Mouse (Mus musculus) cortical plate, adult 2 months (tissue): ENCODE measurements around the gene Kif16b. TPM values are rescaled to one million over a fixed set of nuclear protein-coding genes. Genes with fewer than 3 reads are reported as not detected.
"Not testable (repeated sequence)": the region's sequence is repeated elsewhere in the genome, so short reads cannot be mapped to it uniquely, and the experiment has no call there.

Experiments used
- H3K27ac ChIP-seq: fragments of 200-500 bp; 2 replicates; pipeline ENCODE4 v1.5.1; 2012; ENCODE audit warnings: low read length, control low read depth, inconsistent platforms; ENCODE audit not compliant: insufficient read depth
- H3K4me1 ChIP-seq: fragments of 200-500 bp; 2 replicates; pipeline ENCODE4 v1.6.1; 2011; ENCODE audit warnings: low read length; ENCODE audit not compliant: control insufficient read depth, insufficient read depth
- H3K4me3 ChIP-seq: fragments of 200-500 bp; 2 replicates; pipeline ENCODE4 v1.5.1; 2011; ENCODE audit warnings: mild to moderate bottlenecking, low read length, control low read depth; ENCODE audit not compliant: insufficient read depth
- CTCF ChIP-seq: fragments of 200-500 bp; IDR thresholded peaks from 2 replicates; pipeline ENCODE4 v1.5.1; 2011; ENCODE audit warnings: mild to moderate bottlenecking, control low read depth, low read length; ENCODE audit not compliant: insufficient read depth; ENCODE audit errors: extremely low read depth
- POLR2A ChIP-seq: fragments of 200-500 bp; IDR thresholded peaks from 2 replicates; pipeline ENCODE4 v1.6.1; 2011; ENCODE audit warnings: mild to moderate bottlenecking, low read length, control low read depth; ENCODE audit not compliant: insufficient read depth; ENCODE audit errors: extremely low read depth
- polyA plus RNA-seq: library from polyadenylated mRNA; depleted of rRNA; stranded (reverse); fragments of >200 nt; gene quantifications from 2 replicates; pipeline ENCODE4 v1.2.3, GENCODE M21; 2012; rRNA removed

Gene Kif16b
- polyA plus RNA-seq, 1 experiment, result 8.1 TPM

DNA sequence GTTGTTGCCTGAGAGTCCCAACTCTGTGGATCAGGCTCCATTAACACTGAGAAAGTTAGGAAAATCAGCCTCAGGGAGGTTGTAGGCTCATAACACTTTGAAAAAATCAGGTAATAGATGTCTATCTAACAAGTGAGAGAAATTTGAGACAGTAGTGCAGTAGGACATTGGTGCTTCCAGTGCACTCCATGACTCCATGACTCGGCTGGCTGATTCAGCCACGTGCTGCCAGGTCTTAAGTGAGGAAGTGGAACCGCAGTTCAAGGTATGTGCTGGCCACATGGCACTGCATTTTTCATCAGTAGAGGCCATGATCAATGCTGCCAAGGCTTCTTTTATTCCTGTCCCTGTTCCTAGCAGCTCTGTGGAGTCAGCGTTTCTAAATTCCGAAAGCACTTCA, 315.5 kb downstream of the Kif16b start:
- TF ChIP-seq CTCF, result no peak
- no peak for TF ChIP-seq POLR2A
- Histone ChIP-seq H3K4me3 (no peak overlapping the region), H3K4me1 (no peaks in the 10 kb centered on the region; the same call in 1 of the 2 replicates), H3K27ac (no peak overlapping the region)

DNA sequence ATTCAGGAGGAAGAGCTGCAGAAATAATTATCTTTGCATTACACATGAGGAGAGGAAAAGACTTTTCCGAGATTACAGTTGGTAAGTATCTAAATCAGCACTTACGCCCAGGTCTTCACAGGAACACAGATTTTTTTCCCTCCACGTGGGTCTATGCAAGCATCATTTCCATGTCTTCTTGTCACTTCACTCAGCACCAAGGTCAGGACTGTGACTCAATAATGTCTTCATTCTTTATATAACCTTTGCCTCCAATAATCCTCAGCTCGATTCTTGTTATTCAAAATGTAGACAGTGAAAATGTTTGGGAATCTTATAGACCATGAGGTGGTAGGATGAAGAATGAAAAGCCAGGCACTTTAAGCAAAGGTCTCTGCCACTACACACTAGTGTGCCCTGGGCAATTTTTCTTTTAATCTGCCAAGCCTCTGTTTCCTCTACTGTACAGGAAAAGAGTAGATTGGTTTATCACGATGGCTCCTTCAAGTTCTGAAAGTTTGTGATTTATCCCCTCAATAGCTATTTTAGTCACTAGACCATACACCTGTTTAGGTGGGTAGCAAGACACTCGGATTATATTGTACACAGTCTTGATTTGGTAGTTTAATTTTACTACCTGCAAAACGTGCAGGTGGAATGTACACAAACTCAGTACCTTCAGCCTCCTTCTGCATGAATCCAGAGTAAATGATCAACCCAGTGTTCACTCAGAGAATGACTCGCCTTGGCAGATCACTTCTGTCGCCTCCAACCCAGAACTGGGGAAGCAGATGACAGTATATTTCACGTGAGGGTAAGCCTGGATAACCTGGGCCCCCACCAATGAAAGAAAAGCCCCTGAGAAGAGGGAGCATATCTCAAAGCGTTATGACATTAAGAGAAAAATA, 316.2 kb downstream of the Kif16b start:
- Histone ChIP-seq H3K4me3 (no peak overlapping the region), H3K4me1 (no peaks in the 10 kb centered on the region), H3K27ac (no peak overlapping the region)
- no peak for TF ChIP-seq CTCF
- TF ChIP-seq POLR2A, result no peak

DNA sequence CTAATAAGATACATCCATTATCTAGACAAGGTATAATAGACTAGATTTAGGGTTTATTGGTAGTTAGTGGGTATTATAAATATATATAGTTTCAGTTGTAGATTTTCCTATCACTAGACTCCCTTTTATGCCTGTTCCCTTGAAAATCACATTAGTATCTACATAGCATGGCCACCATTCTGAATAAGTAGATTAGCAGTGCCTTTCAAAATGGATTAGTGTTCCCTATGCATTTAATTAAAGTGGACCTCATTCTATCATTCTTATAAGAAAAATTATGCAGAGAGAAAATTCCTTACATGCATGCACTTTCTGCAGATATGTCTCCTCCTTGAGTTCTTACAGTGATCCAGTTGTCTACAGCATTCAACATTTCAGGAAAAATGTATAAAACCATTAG, 320.9 kb downstream of the Kif16b start:
- no peaks in the 10 kb centered on the region for H3K4me1 ChIP-seq
- no peak for TF ChIP-seq CTCF
- no peak for TF ChIP-seq POLR2A
- H3K4me3 ChIP-seq, result no peak overlapping the region

DNA sequence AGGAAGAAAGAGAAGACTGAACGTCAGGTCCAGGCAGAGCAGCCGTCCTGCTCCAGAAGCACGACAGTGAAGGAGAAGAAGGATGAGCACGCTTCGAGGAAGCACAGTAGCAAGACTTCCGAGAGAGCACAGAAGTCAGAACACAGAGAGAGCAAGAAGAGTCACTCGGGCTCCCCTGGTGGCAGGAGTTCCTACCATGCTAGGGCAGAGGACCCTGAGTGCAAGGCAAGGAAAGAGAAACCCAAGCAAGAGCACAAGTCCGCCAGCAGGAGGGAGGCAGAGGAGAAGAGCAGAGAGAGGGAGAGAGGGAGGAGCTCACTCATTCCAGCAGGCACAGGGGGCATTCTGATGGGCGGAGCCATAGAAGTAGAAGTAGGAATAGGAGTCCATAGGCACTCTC, 323.9 kb downstream of the Kif16b start:
- not testable (repeated sequence) for H3K4me3 ChIP-seq

More for the DNA sequence above, 320.9 kb downstream of the Kif16b start:
- H3K27ac ChIP-seq, result no peak overlapping the region

DNA sequence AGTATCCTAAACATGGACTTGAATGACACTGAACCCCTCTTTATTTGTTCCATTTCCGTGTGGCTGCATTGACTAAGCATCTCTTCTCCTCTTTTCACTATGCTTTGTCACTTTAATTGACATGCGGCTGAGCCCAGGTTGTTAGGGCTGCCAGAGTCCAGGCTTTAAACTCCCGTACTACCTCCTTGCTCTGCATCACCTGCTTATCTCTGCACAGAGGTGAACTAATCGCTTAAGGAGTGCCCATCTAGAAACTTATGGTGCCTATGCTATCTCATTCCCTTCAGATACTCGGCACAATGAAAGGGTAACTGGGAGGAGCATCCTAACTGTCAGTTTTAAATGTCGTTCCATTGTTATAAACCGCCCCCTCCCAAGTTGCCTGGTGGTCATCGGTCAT, 331.6 kb downstream of the Kif16b start:
- Histone ChIP-seq H3K4me3 (no peak overlapping the region), H3K27ac (no peak overlapping the region), H3K4me1 (no peaks in the 10 kb centered on the region)
- no peak for TF ChIP-seq CTCF
- no peak for TF ChIP-seq POLR2A

More for the DNA sequence above, 323.9 kb downstream of the Kif16b start:
- not testable (repeated sequence) for H3K27ac ChIP-seq, H3K4me1 ChIP-seq

Other genes with a start within 250 kb of the Kif16b start
- gene Snrpb2, start 161.5 kb upstream of the Kif16b start, polyA plus RNA-seq, result 28.3 and 30.0 TPM in 2 replicates
- gene Otor, start 176.9 kb upstream of the Kif16b start, polyA plus RNA-seq, result not detected in 2 replicates